ENCODE assay signal across 9 mouse cellular contexts in the genomic region with DNA sequence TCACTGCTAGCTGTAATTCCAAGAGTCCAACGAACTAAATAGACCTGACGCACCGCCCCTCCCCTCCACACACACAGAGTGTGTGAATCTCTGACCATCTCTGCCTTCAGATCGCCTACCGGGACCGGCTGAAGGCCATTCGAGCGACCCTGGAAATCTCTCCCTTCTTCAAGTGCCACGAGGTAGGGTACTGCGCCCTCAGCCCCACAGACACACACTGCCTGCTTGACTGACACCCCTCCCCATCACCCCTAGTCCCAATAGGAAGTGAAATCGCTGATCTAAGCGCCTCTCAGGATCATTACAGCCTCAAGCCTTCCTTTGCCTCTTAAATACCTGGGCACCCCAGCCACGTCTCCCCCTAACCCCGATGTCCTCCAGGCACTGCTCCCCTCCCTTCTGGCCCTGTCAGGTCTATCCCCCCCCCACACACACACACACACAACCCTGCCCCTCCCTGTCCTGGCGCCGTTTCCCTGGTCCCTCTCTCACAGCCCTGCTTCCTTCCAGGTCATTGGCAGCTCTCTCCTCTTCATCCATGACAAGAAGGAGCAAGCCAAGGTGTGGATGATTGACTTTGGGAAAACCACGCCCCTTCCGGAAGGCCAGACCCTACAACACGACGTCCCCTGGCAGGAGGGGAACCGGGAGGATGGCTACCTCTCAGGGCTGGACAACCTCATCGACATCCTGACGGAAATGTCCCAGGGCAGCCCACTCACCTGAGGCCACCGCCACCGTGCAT.
DNase-seq lines count a peak whose midpoint lies in the region; ATAC-seq lines count a peak whose summit lies in the region.
"Had no signal": no experiment of that assay in that cellular context is flagged by ENCODE, and none has a peak within 500 bp of the region (broad histone marks: within the 10 kb centered on the region; RNA-seq: fewer than 3 reads in every experiment).

No protein-coding gene starts in this region.

- H3K27ac ChIP-seq in heart, embryonic 10.5 days, result peak overlapping the region; percentile 0; the same call in 1 of the 2 replicates
- no peak overlapping the region for H3K27ac ChIP-seq in neural tube, embryonic 12.5 days
- H3K27ac ChIP-seq in intestine, embryonic 16.5 days (ENCODE audit: low read length), result 0 out of 2 replicates have a peak overlapping the region, but pooled peaks have one; percentile 38
- H3K27ac ChIP-seq: limb, embryonic 13.5 days had no signal

- H3K9me3 ChIP-seq in heart, embryonic 10.5 days, result no peaks in the 10 kb centered on the region
- H3K9me3 ChIP-seq in neural tube, embryonic 12.5 days, result no peaks in the 10 kb centered on the region
- no peaks in the 10 kb centered on the region for H3K9me3 ChIP-seq in intestine, embryonic 16.5 days (ENCODE audit: control insufficient read depth, low read length)
- H3K9me3 ChIP-seq: limb, embryonic 13.5 days had no signal

- H3K4me3 ChIP-seq in heart, embryonic 10.5 days, result no peak overlapping the region
- no peak overlapping the region for H3K4me3 ChIP-seq in neural tube, embryonic 12.5 days
- H3K4me3 ChIP-seq in intestine, embryonic 16.5 days (ENCODE audit: low read length), result no peak overlapping the region
- H3K4me3 ChIP-seq: limb, embryonic 13.5 days had no signal

- WGBS in heart, embryonic 10.5 days, result 57% methylated on average over 25 of the region's 25 CpGs
- WGBS in neural tube, embryonic 12.5 days, result 56% methylated on average over 25 of the region's 25 CpGs
- 62% methylated on average over 25 of the region's 25 CpGs for WGBS in intestine, embryonic 16.5 days

- H3K9ac ChIP-seq in neural tube, embryonic 12.5 days, result no peak overlapping the region
- no peak overlapping the region for H3K9ac ChIP-seq in intestine, embryonic 16.5 days (ENCODE audit: low read depth, low read length)
- H3K9ac ChIP-seq: limb, embryonic 13.5 days had no signal

- H3K27me3 ChIP-seq in heart, embryonic 10.5 days (ENCODE audit: insufficient read depth, poor library complexity, severe bottlenecking), result 0 out of 2 replicates have a peak, but pooled peaks cover 5% of the 10 kb centered on the region
- no peaks in the 10 kb centered on the region for H3K27me3 ChIP-seq in neural tube, embryonic 12.5 days (replicated peaks)
- H3K27me3 ChIP-seq in intestine, embryonic 16.5 days (replicated peaks; ENCODE audit: control insufficient read depth, insufficient read depth, low read length), result no peaks in the 10 kb centered on the region
- H3K27me3 ChIP-seq: limb, embryonic 13.5 days had no signal

- intact Hi-C loops in heart, postnatal 25 days (cut with DNase I), result loop anchor here (5.0 kb wide), 1 partner anchor 89 kb away; a partner anchor contains a TSS

- DNase-seq in heart, embryonic 10.5 days (ENCODE audit: low spot score), result no peak
- no peak for DNase-seq in heart, postnatal 25 days (ENCODE audit: low spot score)
- no peak for DNase-seq in neural tube, embryonic 10.5 days (ENCODE audit: extremely low spot score, low spot score)
- no peak for DNase-seq in c-Kit-positive CD71-positive TER-119-positive erythroid progenitor cells, embryonic 14.5 days (ENCODE audit: low spot score)
- no peak for DNase-seq in liver
- DNase-seq in embryo, embryonic 11 days, result no peak

- peak; percentile 26; the same call in 1 of the 2 replicates for ATAC-seq in neural tube, embryonic 12.5 days (ENCODE audit: low FRiP score, low read depth)
- no peak for ATAC-seq in intestine, embryonic 16.5 days

- peaks cover 51% of the 10 kb centered on the region for H3K4me1 ChIP-seq in heart, embryonic 10.5 days
- H3K4me1 ChIP-seq in neural tube, embryonic 12.5 days, result peaks cover 20% of the 10 kb centered on the region; the same call in 1 of the 2 replicates
- H3K4me1 ChIP-seq in intestine, embryonic 16.5 days (ENCODE audit: control insufficient read depth, insufficient read depth, low read length), result peaks cover 13% of the 10 kb centered on the region

- H3K4me2 ChIP-seq in neural tube, embryonic 12.5 days (replicated peaks), result peak overlapping the region; percentile 0; the same call in 1 of the 2 replicates
- no peak overlapping the region for H3K4me2 ChIP-seq in intestine, embryonic 16.5 days (ENCODE audit: low read depth, low read length)
- H3K4me2 ChIP-seq: limb, embryonic 13.5 days had no signal

- peaks cover 24% of the 10 kb centered on the region for H3K36me3 ChIP-seq in heart, embryonic 10.5 days
- H3K36me3 ChIP-seq in neural tube, embryonic 12.5 days, result no peaks in the 10 kb centered on the region
- peaks cover 2% of the 10 kb centered on the region; the same call in 1 of the 2 replicates for H3K36me3 ChIP-seq in intestine, embryonic 16.5 days (ENCODE audit: control insufficient read depth, insufficient read depth, low read length)
